Mouse (Mus musculus): Measurements from ENCODE around the gene Gm11627. TPM values are rescaled to one million over a fixed set of nuclear protein-coding genes. Genes with fewer than 3 reads are reported as not detected.
"Not testable (repeated sequence)": the region's sequence is repeated elsewhere in the genome, so short reads cannot be mapped to it uniquely, and the experiment has no call there.

Gene Gm11627
- polyA plus RNA-seq, 1 experiment from 2014 or later: 5.3 TPM

DNA sequence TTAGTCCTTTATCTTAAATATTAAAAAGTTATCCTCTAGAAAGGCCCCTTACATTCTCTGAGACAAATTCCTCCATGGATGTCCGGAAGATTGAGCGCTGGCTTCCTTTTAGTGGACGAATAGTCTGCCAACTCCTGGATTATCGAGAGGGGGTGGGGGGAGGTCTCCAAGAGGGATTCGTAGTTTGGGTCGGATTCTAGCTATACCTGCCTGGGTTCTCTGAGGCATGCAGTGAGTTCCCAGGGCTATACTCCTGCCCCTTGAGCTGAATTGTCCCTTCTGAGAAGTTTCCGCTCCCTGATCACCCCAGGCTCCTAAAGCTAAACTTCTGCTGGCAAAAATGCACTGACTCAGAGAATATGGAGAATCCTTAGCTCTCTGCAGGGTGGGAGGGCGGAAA is 30.2 kb upstream of the Gm11627 start:
- 50% methylated on average over 8 of the region's 8 CpGs for WGBS
- Histone ChIP-seq H3K4me2 (peak overlapping the region; percentile 74), H3K9me3 (no peaks in the 10 kb centered on the region), H3K4me1 (replicated peaks) (peaks cover 40% of the 10 kb centered on the region), H3K36me3 (peaks cover 15% of the 10 kb centered on the region; the same call in 1 of the 2 replicates), H3K4me3 (replicated peaks) (peak overlapping the region; percentile 97), H3K27me3 (0 out of 2 replicates have a peak, but pooled peaks cover 2% of the 10 kb centered on the region), H3K9ac (replicated peaks) (peak overlapping the region; percentile 100), H3K27ac (peak overlapping the region; percentile 100)
- ATAC-seq (ENCODE audit: insufficient number of reproducible peaks, insufficient read depth, low FRiP score, low TSS enrichment, low read depth): no peak

DNA sequence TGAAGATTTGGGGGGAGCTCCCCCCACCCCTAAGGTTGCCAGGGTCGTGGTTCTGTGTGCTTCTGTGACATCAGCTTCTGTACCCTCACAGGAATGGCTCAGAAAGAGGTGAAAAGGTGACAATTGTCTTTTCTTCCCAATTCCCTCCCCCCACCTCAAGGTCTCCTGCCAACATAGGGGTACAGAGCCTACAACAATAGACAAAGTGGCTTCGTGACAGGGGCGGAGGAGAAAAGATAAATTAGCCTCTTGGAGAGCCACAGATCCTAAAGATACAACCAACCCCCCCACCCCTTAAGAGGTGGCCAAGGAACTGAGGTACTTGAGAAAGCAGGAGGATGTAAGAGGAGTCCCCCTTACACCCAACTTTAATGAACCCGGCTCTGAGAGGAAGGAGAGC is 29.4 kb upstream of the Gm11627 start:
- H3K36me3 ChIP-seq: peaks cover 15% of the 10 kb centered on the region; the same call in 1 of the 2 replicates
- 0 out of 2 replicates have a peak, but pooled peaks cover 3% of the 10 kb centered on the region for H3K27me3 ChIP-seq
- no peaks in the 10 kb centered on the region for H3K9me3 ChIP-seq
- peak overlapping the region; percentile 100 for H3K9ac ChIP-seq (replicated peaks)
- H3K4me1 ChIP-seq (replicated peaks): peaks cover 40% of the 10 kb centered on the region
- whole genome bisulfite sequencing: 19% methylated on average over 4 of the region's 4 CpGs
- H3K27ac ChIP-seq: peak overlapping the region; percentile 100
- no peak for ATAC-seq (ENCODE audit: insufficient number of reproducible peaks, insufficient read depth, low FRiP score, low TSS enrichment, low read depth)
- peak overlapping the region; percentile 97 for H3K4me3 ChIP-seq (replicated peaks)
- peak overlapping the region; percentile 74 for H3K4me2 ChIP-seq

DNA sequence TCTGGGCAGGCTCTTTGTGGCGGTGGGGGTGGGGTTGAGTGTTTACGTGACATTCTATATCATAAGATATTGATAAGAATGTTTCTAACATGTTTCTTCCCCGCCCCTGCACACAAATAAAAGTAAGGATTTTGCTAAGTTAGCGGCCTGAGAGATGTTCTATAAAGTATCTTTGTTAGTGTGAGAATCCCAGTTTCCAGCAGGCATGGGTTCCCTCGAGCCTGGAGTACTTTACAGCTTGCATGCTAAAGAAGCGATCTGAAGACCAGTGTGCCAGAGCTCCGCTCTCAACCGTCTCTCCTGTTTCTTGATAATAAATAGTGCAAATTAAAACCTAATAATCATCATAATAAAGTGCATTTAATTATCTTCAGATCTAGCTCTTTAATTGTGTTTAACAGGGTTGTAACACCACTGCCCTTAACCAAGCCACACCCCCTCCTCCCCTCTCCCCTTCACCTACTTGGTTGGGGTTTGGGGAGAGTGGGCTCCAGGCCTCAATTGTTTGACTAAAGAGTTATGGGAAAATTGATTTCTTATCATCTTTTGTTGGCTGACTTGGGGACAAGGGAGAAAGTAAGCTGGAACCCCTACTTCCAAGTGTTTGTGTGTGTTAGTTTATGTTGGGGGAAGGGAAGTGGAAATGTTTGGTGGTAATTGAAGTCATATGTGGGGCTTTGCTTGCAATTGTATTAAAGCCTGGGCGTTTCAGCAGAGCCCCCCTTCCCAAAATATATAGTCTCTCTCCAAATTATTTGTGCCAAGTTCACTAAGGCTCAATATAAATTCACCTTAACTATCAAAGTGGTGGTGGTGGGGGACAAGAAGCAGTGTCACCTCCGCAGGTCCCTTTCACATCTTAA is 28.7 kb upstream of the Gm11627 start:
- H3K27me3 ChIP-seq: 0 out of 2 replicates have a peak, but pooled peaks cover 3% of the 10 kb centered on the region
- 4% methylated on average over 10 of the region's 10 CpGs for WGBS
- peaks cover 15% of the 10 kb centered on the region; the same call in 1 of the 2 replicates for H3K36me3 ChIP-seq
- H3K4me2 ChIP-seq: peak overlapping the region; percentile 74
- H3K27ac ChIP-seq: peak overlapping the region; percentile 100
- H3K9me3 ChIP-seq: no peaks in the 10 kb centered on the region
- H3K4me1 ChIP-seq (replicated peaks): peaks cover 40% of the 10 kb centered on the region
- ATAC-seq (ENCODE audit: insufficient number of reproducible peaks, insufficient read depth, low FRiP score, low TSS enrichment, low read depth): no peak
- H3K4me3 ChIP-seq (replicated peaks): peak overlapping the region; percentile 97
- peak overlapping the region; percentile 100 for H3K9ac ChIP-seq (replicated peaks)

DNA sequence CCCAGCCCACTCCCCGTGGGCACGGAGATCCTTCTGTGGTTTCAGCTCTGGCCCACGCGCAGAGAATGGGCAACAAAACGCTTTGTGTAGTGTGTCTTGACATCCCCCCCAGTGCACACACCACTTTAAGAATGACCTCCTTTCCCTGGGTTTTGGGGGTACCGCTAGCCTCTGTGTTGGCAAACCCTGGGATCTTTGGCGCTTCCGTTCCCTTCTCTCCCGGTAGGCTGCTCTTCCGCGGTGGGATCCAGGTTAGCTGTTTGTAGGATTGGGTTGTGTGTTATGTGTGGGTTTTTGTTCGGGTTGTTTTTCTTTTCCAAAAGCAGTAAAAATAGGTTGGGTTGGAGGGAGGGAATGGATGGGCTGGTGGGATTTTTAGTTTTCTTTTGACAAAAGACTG is 27.9 kb upstream of the Gm11627 start:
- not testable (repeated sequence) for H3K9me3 ChIP-seq; ATAC-seq (ENCODE audit: insufficient number of reproducible peaks, insufficient read depth, low FRiP score, low TSS enrichment, low read depth); H3K27me3 ChIP-seq
- WGBS: 2% methylated on average over 12 of the region's 12 CpGs
- Histone ChIP-seq H3K4me3 (replicated peaks) (peak overlapping the region; percentile 97), H3K36me3 (peaks cover 15% of the 10 kb centered on the region; the same call in 1 of the 2 replicates), H3K9ac (replicated peaks) (peak overlapping the region; percentile 100), H3K4me2 (peak overlapping the region; percentile 74), H3K4me1 (replicated peaks) (peaks cover 47% of the 10 kb centered on the region), H3K27ac (peak overlapping the region; percentile 100)

DNA sequence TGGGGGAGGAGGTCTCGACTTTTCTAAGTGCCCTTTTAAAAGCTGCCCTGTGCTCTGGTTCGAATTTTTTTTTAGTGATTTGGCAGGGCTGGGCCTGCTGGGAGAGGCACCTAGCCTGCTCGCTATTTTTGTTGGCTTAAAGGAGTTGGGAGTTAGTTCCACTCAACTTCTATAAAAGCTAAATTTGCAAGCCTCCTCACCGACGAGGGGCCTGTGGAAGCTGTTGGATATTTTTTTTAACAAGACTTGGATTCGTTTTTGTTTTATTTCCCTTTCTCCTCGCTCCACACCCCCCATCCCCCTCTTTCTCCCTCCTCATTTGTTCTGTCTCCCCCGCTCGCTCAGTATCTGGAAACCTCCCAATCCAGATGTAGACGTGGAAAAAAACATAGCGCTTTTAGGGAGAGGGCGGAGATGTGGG is 27.5 kb upstream of the Gm11627 start:
- Histone ChIP-seq H3K9me3 (no peaks in the 10 kb centered on the region), H3K4me1 (replicated peaks) (peaks cover 47% of the 10 kb centered on the region), H3K27me3 (0 out of 2 replicates have a peak, but pooled peaks cover 3% of the 10 kb centered on the region), H3K4me3 (replicated peaks) (peak overlapping the region; percentile 97), H3K36me3 (peaks cover 15% of the 10 kb centered on the region; the same call in 1 of the 2 replicates), H3K27ac (peak overlapping the region; percentile 100), H3K9ac (replicated peaks) (peak overlapping the region; percentile 100), H3K4me2 (peak overlapping the region; percentile 74)
- WGBS: under 1% methylated on average over 12 of the region's 12 CpGs
- ATAC-seq (ENCODE audit: insufficient number of reproducible peaks, insufficient read depth, low FRiP score, low TSS enrichment, low read depth): no peak

DNA sequence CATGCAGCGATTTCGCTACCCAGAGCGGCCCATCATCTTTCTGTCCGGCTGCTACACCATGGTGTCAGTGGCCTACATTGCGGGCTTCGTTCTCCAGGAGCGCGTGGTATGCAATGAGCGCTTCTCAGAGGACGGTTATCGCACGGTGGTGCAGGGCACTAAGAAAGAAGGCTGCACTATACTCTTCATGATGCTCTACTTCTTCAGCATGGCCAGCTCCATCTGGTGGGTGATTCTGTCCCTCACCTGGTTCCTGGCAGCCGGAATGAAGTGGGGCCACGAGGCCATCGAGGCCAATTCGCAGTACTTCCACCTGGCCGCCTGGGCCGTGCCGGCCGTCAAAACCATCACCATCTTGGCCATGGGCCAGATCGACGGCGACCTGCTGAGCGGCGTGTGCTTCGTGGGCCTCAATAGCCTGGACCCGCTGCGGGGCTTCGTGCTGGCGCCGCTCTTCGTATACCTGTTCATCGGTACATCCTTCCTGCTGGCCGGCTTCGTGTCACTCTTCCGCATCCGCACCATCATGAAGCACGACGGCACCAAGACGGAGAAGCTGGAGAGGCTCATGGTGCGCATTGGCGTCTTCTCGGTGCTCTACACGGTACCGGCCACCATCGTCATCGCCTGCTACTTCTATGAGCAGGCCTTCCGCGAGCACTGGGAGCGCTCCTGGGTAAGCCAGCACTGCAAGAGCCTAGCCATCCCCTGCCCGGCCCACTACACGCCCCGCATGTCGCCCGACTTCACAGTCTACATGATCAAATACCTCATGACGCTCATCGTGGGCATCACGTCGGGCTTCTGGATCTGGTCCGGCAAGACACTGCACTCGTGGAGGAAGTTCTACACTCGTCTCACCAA is 26.5 kb upstream of the Gm11627 start:
- ATAC-seq (ENCODE audit: insufficient number of reproducible peaks, insufficient read depth, low FRiP score, low TSS enrichment, low read depth): no peak
- H3K9me3 ChIP-seq: no peaks in the 10 kb centered on the region
- H3K4me1 ChIP-seq (replicated peaks): peaks cover 43% of the 10 kb centered on the region
- H3K9ac ChIP-seq (replicated peaks): peak overlapping the region; percentile 100
- H3K4me2 ChIP-seq: peak overlapping the region; percentile 74
- under 1% methylated on average over 62 of the region's 62 CpGs for WGBS
- peak overlapping the region; percentile 97 for H3K4me3 ChIP-seq (replicated peaks)
- peaks cover 15% of the 10 kb centered on the region; the same call in 1 of the 2 replicates for H3K36me3 ChIP-seq
- peak overlapping the region; percentile 100 for H3K27ac ChIP-seq
- H3K27me3 ChIP-seq: 0 out of 2 replicates have a peak, but pooled peaks cover 3% of the 10 kb centered on the region

DNA sequence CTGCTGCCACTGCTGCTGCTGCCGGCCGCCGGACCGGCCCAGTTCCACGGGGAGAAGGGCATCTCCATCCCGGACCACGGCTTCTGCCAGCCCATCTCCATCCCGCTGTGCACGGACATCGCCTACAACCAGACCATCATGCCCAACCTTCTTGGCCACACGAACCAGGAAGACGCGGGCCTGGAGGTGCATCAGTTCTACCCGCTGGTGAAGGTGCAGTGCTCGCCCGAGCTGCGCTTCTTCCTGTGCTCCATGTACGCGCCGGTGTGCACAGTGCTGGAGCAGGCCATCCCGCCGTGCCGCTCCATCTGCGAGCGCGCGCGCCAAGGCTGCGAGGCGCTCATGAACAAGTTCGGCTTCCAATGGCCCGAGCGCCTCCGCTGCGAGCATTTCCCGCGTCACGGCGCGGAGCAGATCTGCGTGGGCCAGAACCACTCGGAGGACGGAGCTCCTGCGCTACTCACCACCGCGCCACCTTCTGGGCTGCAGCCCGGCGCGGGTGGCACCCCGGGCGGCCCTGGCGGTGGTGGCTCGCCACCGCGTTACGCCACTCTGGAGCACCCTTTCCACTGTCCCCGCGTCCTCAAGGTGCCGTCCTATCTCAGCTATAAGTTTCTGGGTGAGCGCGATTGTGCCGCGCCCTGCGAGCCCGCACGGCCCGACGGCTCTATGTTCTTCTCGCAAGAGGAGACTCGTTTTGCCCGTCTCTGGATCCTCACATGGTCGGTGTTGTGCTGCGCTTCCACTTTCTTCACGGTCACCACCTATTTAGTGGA is 25.7 kb upstream of the Gm11627 start:
- WGBS: under 1% methylated on average over 74 of the region's 74 CpGs
- peaks cover 34% of the 10 kb centered on the region for H3K4me1 ChIP-seq (replicated peaks)
- H3K4me2 ChIP-seq: peak overlapping the region; percentile 74
- H3K36me3 ChIP-seq: peaks cover 15% of the 10 kb centered on the region; the same call in 1 of the 2 replicates
- H3K27me3 ChIP-seq: 0 out of 2 replicates have a peak, but pooled peaks cover 3% of the 10 kb centered on the region
- no peaks in the 10 kb centered on the region for H3K9me3 ChIP-seq
- ATAC-seq (ENCODE audit: insufficient number of reproducible peaks, insufficient read depth, low FRiP score, low TSS enrichment, low read depth): 0 out of 2 replicates have a peak, but pooled peaks have one; percentile 18
- H3K4me3 ChIP-seq (replicated peaks): peak overlapping the region; percentile 97
- peak overlapping the region; percentile 100 for H3K9ac ChIP-seq (replicated peaks)
- peak overlapping the region; percentile 100 for H3K27ac ChIP-seq

DNA sequence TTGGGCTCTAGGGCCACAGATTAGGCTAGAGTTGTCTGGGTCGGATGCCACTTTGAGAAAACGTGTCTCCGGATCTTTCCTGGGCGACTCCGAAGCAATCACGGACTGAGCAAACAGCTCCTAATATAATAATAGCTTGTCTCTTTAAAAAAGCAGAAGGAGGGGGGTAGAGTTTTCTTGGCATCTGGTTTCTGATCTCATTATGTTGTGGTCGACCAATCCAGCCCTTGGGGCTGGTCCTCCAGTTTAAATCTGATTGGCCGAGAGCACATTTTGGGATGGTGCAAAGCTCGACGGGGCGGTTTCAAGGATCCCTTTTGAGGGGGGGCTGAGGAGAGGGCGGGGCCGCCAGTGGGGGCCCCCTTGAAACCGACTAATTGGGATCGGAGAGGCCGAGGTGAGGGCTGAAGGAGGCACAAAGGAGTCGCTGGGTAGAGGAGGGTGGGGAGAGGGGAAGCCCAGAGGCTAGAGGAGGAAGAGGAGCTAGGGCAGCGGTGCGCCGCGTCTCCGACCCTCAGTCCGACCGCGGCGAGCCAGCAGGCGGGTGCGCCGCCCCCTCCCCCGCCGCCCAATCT is 24.8 kb upstream of the Gm11627 start, which contains the start of gene Fzd2:
Gene Fzd2 (plus strand): TSS at position 387 of the 575 bp plus-strand sequence.
- Histone ChIP-seq H3K4me3 (replicated peaks) (peak within 1 kb of the TSS; percentile 97), H3K4me1 (replicated peaks) (peaks cover 26% of the 10 kb centered on the region), H3K9ac (replicated peaks) (peak within 1 kb of the TSS; percentile 100), H3K27ac (peak within 1 kb of the TSS; percentile 100), H3K9me3 (no peaks in the 10 kb centered on the region), H3K4me2 (peak within 1 kb of the TSS; percentile 74), H3K36me3 (peaks cover 13% of the 10 kb centered on the region; the same call in 1 of the 2 replicates), H3K27me3 (0 out of 2 replicates have a peak, but pooled peaks cover 3% of the 10 kb centered on the region)
- WGBS: under 1% methylated on average over 31 of the region's 31 CpGs
- ATAC-seq (ENCODE audit: insufficient number of reproducible peaks, insufficient read depth, low FRiP score, low TSS enrichment, low read depth): peak; percentile 94

DNA sequence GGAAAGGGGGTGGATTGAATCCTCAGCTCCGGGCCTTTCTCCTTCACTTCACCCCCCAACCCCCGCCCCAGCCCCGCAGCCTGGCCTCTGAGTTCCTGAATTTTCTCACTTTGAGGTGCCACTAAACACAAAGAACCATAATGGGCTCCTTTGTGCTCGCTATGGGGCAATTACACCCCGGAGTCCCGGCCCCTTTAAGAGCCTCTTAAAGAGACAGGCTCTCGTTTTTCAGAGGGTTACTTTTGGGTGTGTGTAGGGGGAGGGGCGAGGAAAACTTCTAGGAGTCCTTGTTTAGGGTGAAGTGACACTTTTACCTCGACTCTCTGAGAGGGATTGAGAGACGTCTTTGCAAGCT is 24.2 kb upstream of the Gm11627 start:
- Histone ChIP-seq H3K9me3 (no peaks in the 10 kb centered on the region), H3K4me3 (replicated peaks) (peak overlapping the region; percentile 97), H3K27me3 (0 out of 2 replicates have a peak, but pooled peaks cover 3% of the 10 kb centered on the region), H3K9ac (replicated peaks) (peak overlapping the region; percentile 63), H3K4me1 (replicated peaks) (peaks cover 19% of the 10 kb centered on the region), H3K36me3 (peaks cover 6% of the 10 kb centered on the region; the same call in 1 of the 2 replicates), H3K27ac (peak overlapping the region; percentile 100), H3K4me2 (peak overlapping the region; percentile 74)
- ATAC-seq (ENCODE audit: insufficient number of reproducible peaks, insufficient read depth, low FRiP score, low TSS enrichment, low read depth): peak; percentile 13; the same call in 1 of the 2 replicates
- under 1% methylated on average over 10 of the region's 10 CpGs for WGBS

All from limb, embryonic 12.5 days (tissue).